Mouse (Mus musculus) kidney, adult 9 months (tissue): Measurements from ENCODE around the gene Vmn1r55.
A peak's percentile ranks its signal among the peaks of the same experiment; 100 is the strongest.
"Not testable (repeated sequence)": the region's sequence is repeated elsewhere in the genome, so short reads cannot be mapped to it uniquely, and the experiment has no call there.

ENCODE experiments used
- DNase-seq: peaks from one replicate; pipeline ENCODE4 v3.0.0; 2022

Vmn1r55 gene

GRCm38 (mm10) chr7:5080815-5081214 lies 68.7 kb downstream of the Vmn1r55 start:
- peak; percentile 28 for DNase-seq

GRCm38 (mm10) chr7:5080010-5080751 lies 69.3 kb downstream of the Vmn1r55 start, which contains the start of gene Epn1:
Gene Epn1 (plus strand): TSS chr7:5080235.
- peak; percentile 97 for DNase-seq

- DNase-seq: not testable (repeated sequence)
Measured at GRCm38 (mm10) chr7:5079365-5080009, 70.0 kb downstream of the Vmn1r55 start.
